Mouse (Mus musculus) CH12.LX (cell line): ENCODE data around the gene Qsox1. TPM values are rescaled to one million over a fixed set of nuclear protein-coding genes. Genes with fewer than 3 reads are reported as not detected.

Experiments used
- DNase-seq: peaks from one replicate; pipeline ENCODE4 v3.0.0-alpha.2; 2013; ENCODE audit errors: extremely low read depth
- H3K27ac ChIP-seq: 2 replicates; pipeline ENCODE4 v1.5.1; 2012; ENCODE audit warnings: low read depth, mild to moderate bottlenecking, control low read depth, moderate library complexity; ENCODE audit not compliant: insufficient read depth
- H3K27me3 ChIP-seq: replicated peaks from 2 replicates; pipeline ENCODE3; 2012; ENCODE audit warnings: inconsistent platforms
- H3K36me3 ChIP-seq, 2 experiments: replicated peaks in 1 of 2; 2 replicates each; pipeline versions ENCODE3 to v1.6.1; 2012; ENCODE audit warnings: inconsistent platforms in 1 of 2, low read length in 1 of 2, mild to moderate bottlenecking in 1 of 2, mixed read lengths in 1 of 2, moderate library complexity in 1 of 2; ENCODE audit not compliant: control insufficient read depth in 1 of 2, insufficient read depth in 1 of 2
- H3K4me1 ChIP-seq, 2 experiments: 2 replicates each; pipeline ENCODE4 v1.6.1; 2012; ENCODE audit warnings: inconsistent platforms in 1 of 2, moderate library complexity in 1 of 2; ENCODE audit not compliant: insufficient read depth in 2 of 2, control insufficient read depth in 1 of 2
- H3K4me2 ChIP-seq: 2 replicates; pipeline ENCODE4 v1.6.1; 2012; ENCODE audit warnings: low read depth, mild to moderate bottlenecking, control low read depth; ENCODE audit not compliant: poor library complexity, insufficient read depth, severe bottlenecking
- H3K4me3 ChIP-seq, 3 experiments: fragments of 150-350 bp in 1 of 3; sonication (generic) in 1 of 3; replicated peaks in 1 of 3; 2 replicates each; pipeline versions ENCODE3 to v1.5.1; 2011 to 2012; ENCODE audit warnings: low read depth in 2 of 3, low read length in 2 of 3, mild to moderate bottlenecking in 2 of 3, moderate library complexity in 2 of 3, control low read depth in 1 of 3, improper control_type of control experiment in 1 of 3, inconsistent platforms in 1 of 3, mixed read lengths in 1 of 3; ENCODE audit not compliant: poor library complexity in 1 of 3
- H3K79me2 ChIP-seq: replicated peaks from 2 replicates; pipeline ENCODE4 v1.6.1; 2012; ENCODE audit warnings: mild to moderate bottlenecking, moderate library complexity; ENCODE audit not compliant: control insufficient read depth, poor library complexity, insufficient read depth, severe bottlenecking; ENCODE audit errors: extremely low read depth
- H3K9ac ChIP-seq: 2 replicates; pipeline ENCODE4 v1.6.1; 2012; ENCODE audit warnings: low read depth, mild to moderate bottlenecking, control low read depth, moderate library complexity; ENCODE audit not compliant: insufficient read depth
- H3K9me3 ChIP-seq: replicated peaks from 2 replicates; pipeline ENCODE3; 2012; ENCODE audit warnings: low read length, inconsistent platforms, mixed read lengths
- CHD2 ChIP-seq: IDR thresholded peaks from 2 replicates; pipeline ENCODE4 v1.6.1; 2011; ENCODE audit warnings: low read length, improper control_type of control experiment
- ELF1 ChIP-seq: IDR thresholded peaks from 2 replicates; pipeline ENCODE4 v1.6.1; 2014; ENCODE audit warnings: low read depth, mild to moderate bottlenecking, inconsistent platforms, low read length, improper control_type of control experiment
- EP300 ChIP-seq: IDR thresholded peaks from 2 replicates; pipeline ENCODE4 v1.6.1; 2011; ENCODE audit warnings: low read length, improper control_type of control experiment
- ETS1 ChIP-seq: conservative IDR thresholded peaks from 2 replicates; pipeline ENCODE4 v1.6.1; 2012; ENCODE audit warnings: low read depth, mild to moderate bottlenecking, inconsistent platforms, low read length, improper control_type of control experiment, moderate library complexity
- IRF4 ChIP-seq: IDR thresholded peaks from 2 replicates; pipeline ENCODE4 v1.6.1; 2014; ENCODE audit warnings: low read depth, mild to moderate bottlenecking, inconsistent platforms, low read length, improper control_type of control experiment
- MAX ChIP-seq: IDR thresholded peaks from 2 replicates; pipeline ENCODE4 v1.6.1; 2011; ENCODE audit warnings: low read length, improper control_type of control experiment
- MEF2A ChIP-seq: IDR thresholded peaks from 2 replicates; pipeline ENCODE4 v1.6.1; 2014; ENCODE audit warnings: low read depth, mild to moderate bottlenecking, inconsistent platforms, low read length, improper control_type of control experiment, borderline replicate concordance
- MXI1 ChIP-seq: IDR thresholded peaks from 2 replicates; pipeline ENCODE4 v1.6.1; 2011; ENCODE audit warnings: mild to moderate bottlenecking, low read depth, low read length, improper control_type of control experiment
- NELFE ChIP-seq: IDR thresholded peaks from 2 replicates; pipeline ENCODE4 v1.6.1; 2011; ENCODE audit warnings: low read depth, low read length, improper control_type of control experiment
- NRF1 ChIP-seq: IDR thresholded peaks from 2 replicates; pipeline ENCODE4 v1.6.1; 2014; ENCODE audit warnings: low read depth, mild to moderate bottlenecking, inconsistent platforms, low read length, improper control_type of control experiment, moderate library complexity
- PAX5 ChIP-seq: IDR thresholded peaks from 2 replicates; pipeline ENCODE4 v1.6.1; 2012; ENCODE audit warnings: low read length, inconsistent platforms, mixed read lengths
- POLR2A ChIP-seq: IDR thresholded peaks from 2 replicates; pipeline ENCODE4 v1.6.1; 2011; ENCODE audit warnings: low read depth, mild to moderate bottlenecking, improper control_type of control experiment, low read length
- POLR2AphosphoS2 ChIP-seq: IDR thresholded peaks from 2 replicates; pipeline ENCODE4 v1.6.1; 2011; ENCODE audit warnings: low read depth, low read length, improper control_type of control experiment
- RAD21 ChIP-seq: IDR thresholded peaks from 2 replicates; pipeline ENCODE4 v1.6.1; 2011; ENCODE audit warnings: low read depth, mild to moderate bottlenecking, low read length, improper control_type of control experiment, moderate library complexity
- SIN3A ChIP-seq: IDR thresholded peaks from 2 replicates; pipeline ENCODE4 v1.6.1; 2012; ENCODE audit warnings: low read length, improper control_type of control experiment, inconsistent platforms
- SMC3 ChIP-seq: IDR thresholded peaks from 2 replicates; pipeline ENCODE4 v1.6.1; 2011; ENCODE audit warnings: low read depth, low read length, improper control_type of control experiment
- TBP ChIP-seq: conservative IDR thresholded peaks from 2 replicates; pipeline ENCODE4 v1.6.1; 2011; ENCODE audit warnings: low read depth, low read length, improper control_type of control experiment
- UBTF ChIP-seq: IDR thresholded peaks from 2 replicates; pipeline ENCODE4 v1.6.1; 2012; ENCODE audit warnings: low read depth, mild to moderate bottlenecking, inconsistent platforms, low read length, improper control_type of control experiment, moderate library complexity
- dilution Hi-C: fragments of 300-500 bp; cut with MboI; formaldehyde crosslinking; loops from 2 replicates; pipeline ENCODE4 v1.14.3; 2020; ENCODE audit warnings: low sequenced_read_pairs; ENCODE audit not compliant: extremely low pct_unique_long_range_greater_than_20kb, extremely low pct_ligation_motif_present
- in situ Hi-C: fragments of 300-500 bp; cut with MboI; formaldehyde crosslinking; loops from 3 replicates; pipeline ENCODE4 v1.14.3; 2019; ENCODE audit warnings: low sequenced_read_pairs, low pct_ligation_motif_present, low pct_unique_long_range_greater_than_20kb, mixed read lengths
- polyA plus RNA-seq: library from polyadenylated mRNA; unstranded; fragments of >175 nt; gene quantifications from 2 replicates; pipeline ENCODE4 v1.2.1, GENCODE M21; 2012; ENCODE audit warnings: low read depth; ENCODE audit not compliant: insufficient read length
- total RNA-seq, 2 experiments: library from RNA; depleted of rRNA; stranded (reverse); fragments of 300-350 nt in 1 of 2; fragments of >200 nt in 1 of 2; gene quantifications; 2 replicates each; pipeline ENCODE4 v1.2.3; 2012 to 2014

Qsox1 gene
- total and polyA plus RNA-seq, 3 experiments, result 8.6 to 13.7 (median 11.6) TPM

DNA sequence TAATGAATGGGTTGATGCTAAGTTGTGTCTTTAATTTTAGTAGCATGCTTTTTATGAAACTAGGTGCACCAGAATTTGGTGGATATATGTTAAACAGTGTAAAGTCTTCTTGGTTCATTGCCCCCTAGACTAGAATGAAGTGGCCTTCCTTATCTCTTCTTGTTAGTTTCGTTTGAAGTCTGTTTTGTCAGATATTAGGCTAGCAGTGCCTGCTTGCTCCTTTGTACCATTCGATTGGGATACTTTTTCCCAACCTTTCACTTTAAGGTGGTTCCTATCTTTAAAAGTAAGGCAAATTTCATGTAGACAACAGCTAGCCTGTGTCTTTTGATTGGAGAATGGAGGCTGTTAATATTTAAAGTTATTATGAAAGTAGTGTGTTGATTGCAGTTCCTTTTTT lies 23.0 kb upstream of the Qsox1 start:
- Histone ChIP-seq H3K9me3 (no peaks in the 10 kb centered on the region), H3K4me3 (no peak overlapping the region), H3K79me2 (no peaks in the 10 kb centered on the region), H3K4me1 (no peaks in the 10 kb centered on the region), H3K4me2 (no peak overlapping the region), H3K36me3 (no peaks in the 10 kb centered on the region), H3K9ac (no peak overlapping the region), H3K27me3 (no peaks in the 10 kb centered on the region), H3K27ac (no peak overlapping the region)
- dilution Hi-C loops, result no loop called here
- TF ChIP-seq ELF1 (no peak), PAX5 (no peak), IRF4 (no peak), MXI1 (no peak), MAX (no peak), SIN3A (no peak), UBTF (no peak), MEF2A (no peak)
- in situ Hi-C loops, result no loop called here
- DNase-seq, result no peak

DNA sequence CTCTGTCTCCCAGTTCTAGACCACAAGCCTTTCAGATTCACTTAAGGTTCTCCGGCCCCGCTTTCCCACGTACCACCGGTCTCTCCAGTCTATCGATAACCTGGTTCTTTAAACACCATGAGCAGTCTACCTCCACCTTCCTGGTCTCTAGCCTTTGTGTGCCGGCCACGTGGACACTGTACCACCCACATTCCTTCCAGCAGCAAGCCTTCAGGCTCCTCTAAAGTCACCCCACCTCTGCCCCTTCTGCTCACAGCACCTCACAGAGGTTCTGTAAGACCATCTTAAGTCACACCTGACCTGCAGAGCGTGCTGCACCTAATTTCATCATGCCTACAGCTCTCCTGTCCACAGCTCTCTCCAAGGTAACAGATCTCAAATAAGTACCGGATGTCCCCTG lies 20.9 kb upstream of the Qsox1 start:
- no peaks in the 10 kb centered on the region for H3K36me3 ChIP-seq
- in situ Hi-C loops (no loop called here), dilution Hi-C loops (no loop called here)
- TF ChIP-seq NELFE (no peak), SMC3 (no peak), NRF1 (no peak), POLR2A (no peak), MEF2A (no peak), POLR2AphosphoS2 (no peak), RAD21 (no peak), CHD2 (no peak), EP300 (no peak), TBP (no peak), ETS1 (no peak)
- peaks cover 0 to under 1% of the 10 kb centered on the region in 2 experiments; a peak in 2 of 4 replicates for H3K4me1 ChIP-seq
- no peak for DNase-seq
- H3K27me3 ChIP-seq, result no peaks in the 10 kb centered on the region
- no peak overlapping the region for H3K4me3 ChIP-seq
- no peaks in the 10 kb centered on the region for H3K9me3 ChIP-seq
- no peak overlapping the region for H3K27ac ChIP-seq
- no peak overlapping the region for H3K4me2 ChIP-seq
- H3K79me2 ChIP-seq, result no peaks in the 10 kb centered on the region
- H3K9ac ChIP-seq, result no peak overlapping the region
